12 mouse cellular contexts compared by ENCODE assay signal in genomic region chr10:22817561-22817960, GRCm38 (mm10). TPM values are rescaled to one million over a fixed set of nuclear protein-coding genes. Genes with fewer than 3 reads are reported as not detected.
DNase-seq lines count a peak whose midpoint lies in the region; ATAC-seq and TF ChIP-seq lines count a peak whose summit lies in the region.
"Had no signal": no experiment of that assay in that cellular context is flagged by ENCODE, and none has a peak within 500 bp of the region (broad histone marks: within the 10 kb centered on the region; RNA-seq: fewer than 3 reads in every experiment).

No protein-coding gene starts in this region.

- H3K4me2 ChIP-seq in lung, embryonic 16.5 days (ENCODE audit: low read depth, low read length): peak overlapping the region; percentile 42
- H3K4me2 ChIP-seq in forebrain, postnatal 0 days (ENCODE audit: low read depth): no peak overlapping the region
- H3K4me2 ChIP-seq: embryonic facial prominence, embryonic 13.5 days had no signal

- H3K27ac ChIP-seq in kidney, adult 2 months (ENCODE audit: insufficient read depth, low read depth, low read length): peak overlapping the region; percentile 66
- peak overlapping the region; percentile 89 for H3K27ac ChIP-seq in lung, embryonic 16.5 days (ENCODE audit: low read length)
- H3K27ac ChIP-seq in forebrain, postnatal 0 days (ENCODE audit: low read depth, low read length): no peak overlapping the region
- H3K27ac ChIP-seq: embryonic facial prominence, embryonic 13.5 days had no signal

- H3K9me3 ChIP-seq in lung, embryonic 16.5 days (ENCODE audit: control insufficient read depth, low read length): no peaks in the 10 kb centered on the region
- H3K9me3 ChIP-seq in forebrain, postnatal 0 days (ENCODE audit: low read length): no peaks in the 10 kb centered on the region
- H3K9me3 ChIP-seq: embryonic facial prominence, embryonic 13.5 days had no signal

- no peak for DNase-seq in kidney, adult 2 months
- no peak for DNase-seq in kidney, adult 9 months
- DNase-seq in embryo, embryonic 9.5 days (ENCODE audit: extremely low spot score): peak; percentile 60
- peak; percentile 27 for DNase-seq in heart, postnatal 4 days
- DNase-seq in layer of hippocampus, adult 8-10 months (ENCODE audit: low spot score in 2 of 2): no peak
- no peak for DNase-seq in forebrain, postnatal 0 days

- TF ChIP-seq CTCF in kidney, adult 2 months (conservative IDR thresholded peaks at IDR 0.05; ENCODE audit: insufficient read depth, insufficient read length, low read depth, low read length): no peak
- TF ChIP-seq CTCF in forebrain, postnatal 0 days (IDR thresholded peaks at IDR 0.05; ENCODE audit: low read depth): no peak

- peak overlapping the region; percentile 64 for H3K4me3 ChIP-seq in kidney, adult 2 months (ENCODE audit: insufficient read depth, low read depth, low read length)
- peak overlapping the region; percentile 56 for H3K4me3 ChIP-seq in lung, embryonic 16.5 days (ENCODE audit: low read length)
- H3K4me3 ChIP-seq in forebrain, postnatal 0 days (ENCODE audit: low read depth, low read length): no peak overlapping the region
- H3K4me3 ChIP-seq: embryonic facial prominence, embryonic 13.5 days had no signal

- 0 out of 2 replicates have a peak, but pooled peaks cover 2% of the 10 kb centered on the region for H3K4me1 ChIP-seq in kidney, adult 2 months (ENCODE audit: control insufficient read depth, insufficient read depth, low read length)
- peaks cover 9% of the 10 kb centered on the region; the same call in 1 of the 2 replicates for H3K4me1 ChIP-seq in lung, embryonic 16.5 days (replicated peaks; ENCODE audit: control insufficient read depth, insufficient read depth, low read length)
- H3K4me1 ChIP-seq in forebrain, postnatal 0 days (ENCODE audit: insufficient read depth): no peaks in the 10 kb centered on the region

- TF ChIP-seq POLR2A in kidney, adult 2 months (IDR thresholded peaks at IDR 0.05; ENCODE audit: low read depth, low read length): no peak

- no peaks in the 10 kb centered on the region for H3K36me3 ChIP-seq in kidney, adult 2 months (ENCODE audit: control insufficient read depth, insufficient read depth, low read length)
- no peaks in the 10 kb centered on the region for H3K36me3 ChIP-seq in lung, embryonic 16.5 days (ENCODE audit: control insufficient read depth, insufficient read depth, low read length)
- H3K36me3 ChIP-seq in forebrain, postnatal 0 days (ENCODE audit: insufficient read depth): no peaks in the 10 kb centered on the region
- H3K36me3 ChIP-seq: embryonic facial prominence, embryonic 13.5 days had no signal

- ATAC-seq in lung, embryonic 16.5 days (ENCODE audit: low read depth): no peak
- ATAC-seq in inflammation-experienced regulatory T-cells, adult 6 months: no peak
- ATAC-seq in forebrain, postnatal 0 days: no peak
- ATAC-seq: CD4-positive, CD25-positive, alpha-beta regulatory T cell, adult 4 months had no signal

- H3K9ac ChIP-seq in lung, embryonic 16.5 days (ENCODE audit: low read length): peak overlapping the region; percentile 76
- no peak overlapping the region for H3K9ac ChIP-seq in forebrain, postnatal 0 days
- H3K9ac ChIP-seq: embryonic facial prominence, embryonic 13.5 days had no signal

- WGBS in kidney, adult 2 months: 25% methylated on average over 18 of the region's 18 CpGs
- WGBS in lung, embryonic 16.5 days: 3% methylated on average over 18 of the region's 18 CpGs
- 2% methylated on average over 18 of the region's 18 CpGs for WGBS in forebrain, postnatal 0 days

- H3K27me3 ChIP-seq in kidney, adult 2 months (replicated peaks; ENCODE audit: control insufficient read depth, insufficient read depth, low read length): peaks cover 6% of the 10 kb centered on the region
- H3K27me3 ChIP-seq in lung, embryonic 16.5 days (ENCODE audit: control insufficient read depth, insufficient read depth, low read depth, low read length): peaks cover 17% of the 10 kb centered on the region
- H3K27me3 ChIP-seq in forebrain, postnatal 0 days (ENCODE audit: insufficient read depth, low read length): peaks cover 86% of the 10 kb centered on the region

RNA-seq across cellular contexts. Expression of gene Tcf21, which starts 2.4 kb away (rescaled TPM):
- 124 and 141 TPM in 2 replicates for polyA plus RNA-seq in kidney, adult 2 months (2012; rRNA removed)
- 10 to 100 TPM; 38.6 to 44.5 TPM for total RNA-seq in heart, postnatal 4 days (2021)
- polyA plus RNA-seq in lung, embryonic 16.5 days (2015; fragmentation: Nextera tagmentation; extraction: Ambion mirVana): 383 and 396 TPM in 2 replicates
- polyA plus RNA-seq in inflammation-experienced regulatory T-cells, adult 6 months (2017; shearing (Covaris generic)): under 1 TPM in 1 of 3 experiments, not detected in 2; 0.27 TPM
- total RNA-seq in layer of hippocampus, adult 8-10 months (2022): not detected
- total RNA-seq in forebrain, postnatal 0 days (2014; rRNA removed): not detected in 2 replicates
- polyA plus RNA-seq in forebrain, postnatal 0 days (2015; fragmentation: Nextera tagmentation; extraction: Ambion mirVana): 0.21 and 0.24 TPM in 2 replicates
- total RNA-seq: gastrocnemius, adult 8-10 months; megakaryocyte, adult 5-6 weeks had no signal

Comparison
In these comparisons a context has a peak if more than half of its experiments do, and no peak if none do; other contexts are left out.
1. DNase-seq: peak in embryo, embryonic 9.5 days (single experiment) and heart, postnatal 4 days (single experiment); none in kidney, adult 2 months (single experiment), kidney, adult 9 months (single experiment), layer of hippocampus, adult 8-10 months (0 of 2) and forebrain, postnatal 0 days (single experiment).
2. RNA of gene Tcf21, which starts 2.4 kb away (polyA plus RNA-seq): 383 to 396 TPM in lung, embryonic 16.5 days and 124 to 141 TPM in kidney, adult 2 months; 0.21 to 0.24 TPM in forebrain, postnatal 0 days and 0.27 TPM in inflammation-experienced regulatory T-cells, adult 6 months; every median in the first group is over 10 times any median in the second.